Mouse (Mus musculus) heart, adult 2 months (tissue): ENCODE measurements around the gene Srgap3.

Source experiments
- CTCF ChIP-seq: fragments of 200-600 bp; IDR thresholded peaks from 2 replicates; pipeline ENCODE4 v1.8.1; 2022; ENCODE audit warnings: antibody characterized with exemption, mild to moderate bottlenecking, moderate library complexity
- EP300 ChIP-seq: fragments of 200-500 bp; IDR thresholded peaks from 2 replicates; pipeline ENCODE4 v1.6.1; 2011; ENCODE audit warnings: low read depth, low read length, control low read depth; ENCODE audit not compliant: insufficient read depth
- POLR2A ChIP-seq: fragments of 200-500 bp; IDR thresholded peaks from 2 replicates; pipeline ENCODE4 v1.6.1; 2011; ENCODE audit warnings: mild to moderate bottlenecking, low read depth, low read length, control low read depth; ENCODE audit not compliant: insufficient read depth

DNA sequence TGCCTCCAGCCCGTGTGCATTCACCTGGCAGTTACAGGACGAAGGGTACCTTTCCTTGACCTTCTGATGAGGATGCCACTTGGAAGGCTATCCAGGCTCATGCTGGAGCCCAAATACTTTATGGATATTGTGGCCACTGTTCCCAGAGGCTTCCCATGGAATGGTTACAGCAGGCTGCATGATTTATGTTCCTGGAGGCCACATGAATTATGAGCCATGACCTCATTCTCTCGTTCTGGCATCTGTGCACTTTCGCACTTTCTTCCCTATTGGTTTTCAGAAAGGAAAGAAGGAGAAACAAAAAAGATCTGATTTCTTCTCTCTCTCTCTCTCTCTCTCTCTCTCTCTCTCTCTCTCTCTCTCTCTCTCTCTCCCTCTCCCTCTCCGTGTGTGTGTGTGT lies 104.6 kb downstream of the Srgap3 start:
- TF ChIP-seq CTCF (no peak), EP300 (no peak), POLR2A (no peak)
